Mouse (Mus musculus): ENCODE measurements around the gene Naa50.

DNA sequence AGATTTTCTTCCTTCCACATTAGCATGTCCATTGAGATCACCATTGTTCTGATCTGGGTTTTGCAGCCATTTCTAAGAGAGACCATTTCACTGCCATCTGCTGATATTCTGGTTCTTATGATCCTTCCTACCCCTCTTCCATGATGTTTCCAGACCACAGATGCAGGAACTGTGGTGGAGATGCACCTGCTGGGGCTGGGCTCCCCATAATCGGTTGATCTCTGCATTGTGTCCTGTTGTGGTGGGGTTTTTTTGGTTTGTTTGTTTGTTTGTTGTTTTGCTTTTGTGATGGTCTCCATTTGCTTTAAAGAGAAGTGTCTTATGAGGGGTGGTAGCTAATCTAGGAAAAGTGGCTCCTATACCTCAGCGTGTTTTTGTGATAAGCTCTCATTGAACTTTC lies 36.9 kb downstream of the Naa50 start:
- TF ChIP-seq CTCF (IDR thresholded peaks at IDR 0.05; ENCODE audit: low read depth, low read length) (no peak), POLR2A (IDR thresholded peaks at IDR 0.05; ENCODE audit: borderline replicate concordance, low read depth, low read length) (no peak)
